Mouse (Mus musculus): Measurements from ENCODE around the gene Slc22a19.
"Not testable (repeated sequence)": the region's sequence is repeated elsewhere in the genome, so short reads cannot be mapped to it uniquely, and the experiment has no call there.

Slc22a19 gene

DNA sequence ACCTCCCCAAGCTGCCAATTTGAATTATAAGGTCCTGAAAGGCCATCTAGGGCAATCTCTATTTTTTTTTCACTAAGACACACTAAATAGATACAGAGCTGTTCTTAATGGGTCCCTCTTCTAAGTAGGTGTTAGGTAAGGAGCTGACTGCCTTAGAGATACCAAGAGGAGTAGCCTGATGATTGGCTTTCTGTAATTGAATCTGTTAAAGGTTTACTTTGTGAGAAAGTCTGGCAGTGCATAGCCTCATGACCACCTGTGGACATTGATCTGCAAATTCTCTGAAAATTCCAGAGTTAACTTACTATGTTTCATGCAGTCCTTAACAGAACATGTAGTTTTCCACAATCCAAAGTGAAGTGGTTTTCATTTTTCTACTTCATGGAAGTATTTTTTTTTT is at the start of gene Slc22a19:
Gene Slc22a19, minus strand, starts transcription at position 163 of the 400 bp plus-strand sequence.
- DNase-seq (ENCODE audit: low read depth, low spot score): no peak

GRCm38 (mm10) chr19:7753371-7753770 is 42.3 kb upstream of the Slc22a19 start:
- DNase-seq (ENCODE audit: low read depth, low spot score): not testable (repeated sequence)

GRCm38 (mm10) chr19:7729543-7729942 is 18.4 kb upstream of the Slc22a19 start:
- DNase-seq (ENCODE audit: low read depth, low spot score): no peak

- not testable (repeated sequence) for DNase-seq (ENCODE audit: low read depth, low spot score)
These were observed 18.0 kb downstream of the Slc22a19 start for GRCm38 (mm10) chr19:7693104-7693503.

DNA sequence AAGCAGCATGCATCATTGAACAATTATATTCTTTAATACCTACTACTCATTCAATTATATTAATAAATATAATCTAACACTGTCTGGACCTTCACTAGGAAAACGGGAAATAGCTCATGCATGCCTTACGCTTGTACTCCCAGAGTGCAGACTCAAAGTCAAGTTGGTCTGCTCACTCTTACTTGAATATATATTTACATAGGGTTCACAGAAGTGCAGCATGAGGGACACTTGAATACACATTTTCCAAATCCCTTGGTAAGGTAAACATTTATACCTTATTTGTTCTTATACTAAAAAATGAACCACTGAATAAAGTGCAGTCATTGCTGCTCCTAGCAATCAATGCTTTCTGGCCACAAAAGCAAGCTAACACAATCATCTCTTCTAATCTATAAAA is 19.9 kb downstream of the Slc22a19 start:
- no peak for DNase-seq (ENCODE audit: low read depth, low spot score)

GRCm38 (mm10) chr19:7687988-7688387 is 23.1 kb downstream of the Slc22a19 start:
- DNase-seq (ENCODE audit: low read depth, low spot score): no peak

GRCm38 (mm10) chr19:7672033-7672432 is 39.1 kb downstream of the Slc22a19 start:
- DNase-seq (ENCODE audit: low read depth, low spot score): no peak

DNA sequence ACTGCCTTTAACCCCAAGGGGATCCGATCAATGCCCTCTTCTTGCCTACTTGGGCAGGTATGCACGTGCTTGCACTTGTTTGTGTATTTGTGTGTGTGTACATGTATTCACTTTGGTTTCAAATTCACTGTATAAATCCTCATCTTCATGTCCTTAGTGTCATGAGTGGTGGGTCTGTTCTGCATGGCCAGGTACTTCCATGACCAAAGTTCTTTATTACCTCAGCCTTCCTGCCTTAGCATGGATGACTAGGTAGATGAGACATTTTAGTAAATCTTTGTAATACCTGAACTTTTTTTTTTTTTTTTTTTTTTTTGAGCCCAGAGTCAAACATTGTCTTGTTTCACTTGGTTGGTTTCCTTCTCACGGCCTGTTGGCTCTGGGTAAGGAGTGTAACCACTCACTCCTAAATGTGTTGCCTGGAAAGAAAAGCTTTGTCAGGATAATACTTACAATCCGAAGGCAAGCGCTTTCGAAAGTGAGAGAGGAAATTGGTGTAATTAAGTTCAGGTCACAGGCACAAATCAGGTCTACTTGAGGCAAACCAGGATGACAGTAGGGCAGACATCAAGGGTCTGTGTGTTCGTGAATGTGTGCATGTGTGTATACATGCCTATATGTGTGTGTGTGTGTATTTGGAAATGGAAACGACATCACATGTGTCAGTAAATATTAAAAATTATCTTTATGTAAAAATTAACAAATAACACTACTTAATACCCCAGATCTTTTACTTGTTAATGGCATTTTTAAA is 62.0 kb downstream of the Slc22a19 start:
- no peak for DNase-seq (ENCODE audit: low read depth, low spot score)

- DNase-seq (ENCODE audit: low read depth, low spot score): no peak
These were observed 77.3 kb downstream of the Slc22a19 start for GRCm38 (mm10) chr19:7633786-7634185.

DNA sequence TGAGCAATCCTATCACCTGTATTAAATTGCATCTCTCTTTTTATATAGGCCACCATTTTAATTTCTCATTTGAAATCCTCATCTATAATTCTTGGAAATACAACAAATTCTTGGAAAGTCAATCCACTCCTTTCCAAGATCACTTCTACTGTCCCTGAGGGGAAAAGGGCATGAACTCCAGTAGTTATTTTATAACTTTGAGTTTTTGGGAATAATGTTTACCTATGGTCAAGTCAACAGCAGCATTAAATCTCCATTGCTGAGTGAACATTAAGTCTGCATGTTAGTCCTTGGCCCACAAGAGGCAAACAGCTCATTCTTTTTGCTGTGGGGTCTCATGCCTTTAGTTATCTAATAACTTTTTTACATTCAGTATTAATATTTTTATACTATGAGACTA is 78.1 kb downstream of the Slc22a19 start:
- no peak for DNase-seq (ENCODE audit: low read depth, low spot score)

Data from WW6 (cell line).